ENCODE assay signal across 17 mouse cellular contexts in the genomic region with DNA sequence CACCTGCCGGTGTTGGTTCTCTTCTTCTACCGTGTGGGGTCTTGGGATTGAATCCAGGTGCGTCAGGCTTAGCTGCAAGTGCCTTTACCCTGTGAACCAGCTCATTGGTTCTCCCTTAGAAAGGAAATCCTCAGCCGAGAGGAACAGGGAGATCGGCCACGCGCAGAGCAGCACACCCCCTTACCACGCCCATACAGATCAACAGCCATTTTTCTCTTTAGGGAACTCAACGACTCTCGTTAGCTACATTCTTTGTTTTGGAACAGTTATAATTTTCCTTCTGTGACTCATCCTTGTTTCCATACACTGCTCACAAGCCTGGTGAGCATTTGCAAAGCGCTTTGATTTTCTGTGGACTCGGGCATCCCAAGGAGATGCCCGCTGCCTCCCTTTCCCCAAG.
"Had no signal": no experiment of that assay in that cellular context is flagged by ENCODE, and none has a peak within 500 bp of the region (broad histone marks: within the 10 kb centered on the region; RNA-seq: fewer than 3 reads in every experiment).

No protein-coding gene starts in this region.

- DNase-seq: lung, adult 2 months; lung, postnatal 14 days; lung, postnatal 36 days; right cerebral cortex, postnatal 25 days; right cerebral cortex, postnatal 4 days; spleen, adult 18-20 months; thymus, adult 2 months; thymus, postnatal 25 days; thymus, postnatal 4 days had no signal

- H3K27me3 ChIP-seq: lung, embryonic 15.5 days; midbrain, embryonic 13.5 days; midbrain, embryonic 15.5 days; neural tube, embryonic 12.5 days had no signal

- H3K36me3 ChIP-seq: lung, embryonic 15.5 days; midbrain, embryonic 13.5 days; midbrain, embryonic 15.5 days; neural tube, embryonic 12.5 days had no signal

- H3K27ac ChIP-seq: lung, embryonic 15.5 days; macrophage; midbrain, embryonic 13.5 days; midbrain, embryonic 15.5 days; neural tube, embryonic 12.5 days had no signal

- H3K9ac ChIP-seq: lung, embryonic 15.5 days; midbrain, embryonic 13.5 days; midbrain, embryonic 15.5 days; neural tube, embryonic 12.5 days had no signal

- H3K4me1 ChIP-seq: lung, embryonic 15.5 days; megakaryocyte, embryonic 14.5 days had no signal

- H3K9me3 ChIP-seq: lung, embryonic 15.5 days; midbrain, embryonic 13.5 days; midbrain, embryonic 15.5 days; neural tube, embryonic 12.5 days had no signal

- H3K4me3 ChIP-seq: lung, embryonic 15.5 days; megakaryocyte, embryonic 14.5 days; midbrain, embryonic 13.5 days; midbrain, embryonic 15.5 days; neural tube, embryonic 12.5 days had no signal

- H3K4me2 ChIP-seq: lung, embryonic 15.5 days; midbrain, embryonic 11.5 days; midbrain, embryonic 13.5 days; midbrain, embryonic 15.5 days; neural tube, embryonic 12.5 days had no signal

- ATAC-seq: lung, postnatal 0 days; midbrain, embryonic 13.5 days; midbrain, embryonic 15.5 days had no signal
